Mouse (Mus musculus): Measurements from ENCODE around the gene Frmpd1.

DNA sequence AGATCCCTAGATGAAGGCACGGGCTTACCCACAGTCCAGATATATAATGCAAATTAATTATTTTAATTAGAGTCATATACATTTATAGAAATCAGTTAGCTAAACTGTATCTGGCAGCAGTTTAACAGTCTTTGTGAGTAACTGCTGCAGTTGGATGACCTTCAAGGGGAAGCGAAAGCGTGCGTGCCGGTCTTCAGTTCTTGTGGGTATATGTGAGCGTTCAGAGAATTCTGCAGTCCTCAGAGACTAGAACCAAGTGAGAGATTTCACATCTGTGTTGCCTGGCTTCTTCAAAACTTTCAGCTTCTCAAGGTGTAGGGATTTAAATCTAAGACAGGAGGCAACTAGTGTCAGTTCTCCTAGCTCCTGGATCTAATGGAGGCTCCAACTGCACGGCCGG, 35.3 kb downstream of the Frmpd1 start:
- TF ChIP-seq CTCF (IDR thresholded peaks at IDR 0.05; ENCODE audit: insufficient read depth, low read length) (no peak), POLR2A (IDR thresholded peaks at IDR 0.05; ENCODE audit: borderline replicate concordance, extremely low read depth, low read depth, low read length) (no peak)
